Mouse (Mus musculus) C2C12 (cell line): ENCODE measurements at regions not wholly inside any gene's neighbourhood (a gene's known extent, or its start where the extent isn't known, plus 50 kb on each side); places are given as distances from the start of the nearest gene placed in this dataset.

Source experiments
- CEBPB ChIP-seq: IDR thresholded peaks from one replicate; pipeline ENCODE4 v1.6.1; 2011; ENCODE audit warnings: low read depth, mild to moderate bottlenecking, control low read depth, moderate library complexity
- CTCF ChIP-seq: IDR thresholded peaks from one replicate; pipeline ENCODE4 v1.5.1; 2011; ENCODE audit not compliant: control insufficient read depth, insufficient read depth, insufficient read length

DNA sequence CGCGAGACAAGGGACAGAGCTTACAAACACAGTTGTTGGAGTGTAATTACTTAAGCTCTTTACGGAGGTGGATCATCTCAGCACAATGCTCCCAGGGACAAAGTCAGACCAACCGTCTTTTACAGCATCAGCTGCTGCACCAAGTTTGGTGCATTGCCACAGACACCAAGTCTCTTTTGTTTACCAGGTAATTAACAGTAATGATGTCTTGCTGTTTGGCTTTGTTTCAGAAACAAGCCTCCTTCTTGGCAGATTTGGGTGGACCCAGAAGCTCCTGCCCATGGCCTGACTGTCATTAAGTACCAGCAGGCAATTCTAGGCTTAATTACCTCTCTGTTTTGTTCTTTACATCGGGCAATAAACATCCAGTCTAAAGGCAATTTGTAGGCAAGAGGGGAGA lies 572.0 kb upstream of the Itga1 start:
- TF ChIP-seq CTCF (no peak), CEBPB (no peak)
